Mouse (Mus musculus): ENCODE data around the gene Pld3.

The Pld3 gene

DNA sequence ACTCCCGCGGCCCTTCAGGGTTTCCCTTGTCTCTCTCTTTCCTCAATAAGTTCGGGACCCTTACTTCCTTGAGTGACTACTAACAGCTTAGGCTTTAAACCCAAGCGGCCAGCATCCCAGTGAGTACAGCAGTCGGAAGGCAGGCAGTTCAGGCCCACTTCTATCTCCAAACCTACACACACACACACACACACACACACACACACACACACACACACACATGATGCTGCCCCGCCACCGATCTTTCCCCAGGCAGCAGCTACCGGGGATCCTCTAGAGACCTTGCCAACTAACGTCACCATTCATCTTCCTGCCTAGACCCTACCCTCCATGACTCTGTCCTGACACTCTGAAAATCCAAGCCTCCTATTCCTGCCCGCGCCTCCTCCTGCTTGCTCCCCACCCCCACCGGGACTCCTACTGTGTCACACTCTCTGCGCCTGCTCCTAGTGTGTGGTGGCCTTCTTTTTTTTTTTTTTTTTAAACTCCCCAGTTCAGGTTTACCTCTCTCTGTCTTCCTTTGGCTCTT, 65.2 kb downstream of the Pld3 start:
- peak in 1 of 2 experiments; percentile 68 for DNase-seq (ENCODE audit: low spot score in 2 of 2)

DNA sequence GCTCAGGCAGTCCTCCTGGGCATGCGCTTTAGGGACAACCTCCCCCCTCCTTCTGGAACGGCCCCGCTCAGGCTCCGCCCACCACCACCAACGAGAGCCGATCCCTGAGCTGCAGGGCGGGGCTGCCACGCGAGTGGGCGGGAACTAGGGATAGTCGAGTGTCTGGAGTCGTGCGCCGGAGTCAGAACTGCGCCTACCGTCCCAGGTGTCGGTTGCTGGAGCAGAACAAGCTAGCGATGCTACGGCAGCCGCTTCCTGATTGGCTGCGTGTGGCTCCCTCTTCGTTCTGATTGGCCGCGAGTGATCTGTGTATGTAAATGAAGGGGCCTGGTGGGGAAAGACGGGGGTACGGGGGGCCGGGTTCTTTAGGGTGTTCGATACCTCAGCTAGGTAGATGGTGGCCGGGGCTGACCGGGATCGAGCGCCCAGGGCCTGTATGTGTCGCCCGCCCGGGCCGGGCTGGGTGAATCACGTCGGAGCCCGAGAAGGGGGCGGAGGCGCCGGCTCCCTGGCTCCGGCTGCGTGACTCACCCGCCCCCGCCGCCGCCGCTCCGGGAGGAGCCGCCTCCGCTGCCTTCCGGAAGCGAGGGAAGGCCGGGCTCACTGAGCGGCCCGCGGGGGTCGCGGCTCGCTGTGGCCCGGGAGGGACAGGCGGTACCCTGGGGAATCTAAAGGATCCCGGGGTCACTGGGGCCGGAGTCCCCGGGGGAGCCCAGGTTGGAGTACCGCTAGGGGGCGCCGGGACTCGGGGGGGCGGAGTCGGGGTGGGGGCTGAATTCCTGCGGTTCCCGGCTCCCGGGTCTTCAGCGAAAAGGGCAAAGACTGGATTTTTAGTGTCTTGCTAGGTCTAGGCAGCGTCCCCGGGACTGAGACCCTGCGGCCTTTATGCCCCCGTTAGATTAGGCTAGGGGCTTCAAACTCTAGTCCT, 66.0 kb downstream of the Pld3 start, which contains the start of gene Sertad1:
TSS of gene Sertad1 (plus strand) at position 141 of the 928 bp plus-strand sequence.
- peak; percentile 100 for DNase-seq (ENCODE audit: low spot score in 2 of 2)

DNA sequence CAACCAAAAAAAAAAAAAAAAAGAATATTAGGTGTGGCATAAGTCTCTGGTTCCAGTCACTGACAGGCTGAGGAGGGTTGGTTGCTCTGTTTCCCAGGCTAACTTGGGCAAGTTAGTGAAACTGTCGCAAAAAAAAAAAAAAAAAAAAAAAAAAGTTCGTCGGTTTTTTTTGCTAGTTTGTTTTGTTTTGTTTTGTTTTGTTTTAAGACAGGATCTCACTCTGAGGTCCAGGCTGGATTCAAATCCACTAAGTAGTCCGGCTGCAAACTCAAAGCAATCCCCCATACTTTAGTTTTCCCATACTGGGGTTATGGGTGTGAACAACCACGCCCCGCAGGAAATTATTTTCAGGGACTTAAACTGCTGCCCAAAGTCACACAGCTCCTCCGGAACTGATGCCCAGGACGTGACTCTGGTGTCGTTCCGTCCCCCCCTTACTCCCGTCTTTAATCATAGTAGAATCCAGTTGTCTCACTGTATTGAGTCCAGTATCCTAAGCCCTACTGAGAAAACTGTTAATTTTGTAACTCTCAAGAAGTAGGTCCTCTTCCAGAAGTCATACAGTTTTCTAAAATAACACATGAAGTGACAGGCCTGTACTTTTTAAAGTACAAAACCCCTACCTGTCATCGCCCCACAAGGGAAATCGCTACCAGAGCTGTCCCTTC, 66.8 kb downstream of the Pld3 start:
- no peak for DNase-seq (ENCODE audit: low spot score in 2 of 2)

DNA sequence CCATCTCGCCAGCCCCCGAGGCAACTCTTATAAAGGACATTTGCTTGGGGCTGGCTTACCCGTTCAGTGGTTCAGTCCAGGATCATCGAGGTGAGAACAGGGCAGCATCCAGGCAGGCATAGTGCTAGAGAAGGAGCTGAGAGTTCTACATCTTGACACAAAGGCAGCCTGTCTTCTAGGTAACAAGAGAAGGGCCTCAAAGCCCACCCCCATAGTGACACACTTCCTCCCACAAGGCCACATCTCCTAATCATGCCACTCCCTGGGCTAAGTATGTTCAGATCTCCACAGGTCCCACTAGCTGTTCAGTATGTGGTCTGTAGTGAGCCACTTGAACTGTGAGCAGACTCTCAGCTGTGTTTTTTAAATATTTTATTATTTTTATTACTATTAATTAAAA, 69.2 kb downstream of the Pld3 start:
- DNase-seq (ENCODE audit: low spot score in 2 of 2): no peak

Measured in frontal cortex, postnatal 36 days (tissue).